Mouse (Mus musculus) left cerebral cortex, adult 2 months (tissue): ENCODE data around the gene Dglucy. TPM values are rescaled to one million over a fixed set of nuclear protein-coding genes. Genes with fewer than 3 reads are reported as not detected.

ENCODE experiments used
- DNase-seq, 2 experiments: peaks; one replicate each; pipeline ENCODE4 v3.0.0; 2021 to 2022; ENCODE audit warnings: low spot score in 2 of 2, mixed read lengths in 1 of 2; ENCODE audit errors: extremely low spot score in 1 of 2
- H3K27ac ChIP-seq: fragments of 200-600 bp; 2 replicates; pipeline ENCODE4 v1.8.1; 2022
- H3K4me3 ChIP-seq: fragments of 200-600 bp; 2 replicates; pipeline ENCODE4 v1.8.1; 2022
- CTCF ChIP-seq: fragments of 200-600 bp; IDR thresholded peaks from 2 replicates; pipeline ENCODE4 v1.8.1; 2022; ENCODE audit warnings: antibody characterized with exemption, mild to moderate bottlenecking, moderate library complexity
- intact Hi-C: fragments of 180-260 bp; cut with DNase I; formaldehyde crosslinking; loops from one replicate; pipeline ENCODE4 v1.15.1; 2025
- total RNA-seq, 2 experiments: library from RNA; stranded (reverse); gene quantifications; 2 replicates each; pipeline ENCODE4 v1.2.3; 2021

Gene Dglucy
- total RNA-seq, 2 experiments from 2014 or later, result 9.4 to 10.2 TPM

DNA sequence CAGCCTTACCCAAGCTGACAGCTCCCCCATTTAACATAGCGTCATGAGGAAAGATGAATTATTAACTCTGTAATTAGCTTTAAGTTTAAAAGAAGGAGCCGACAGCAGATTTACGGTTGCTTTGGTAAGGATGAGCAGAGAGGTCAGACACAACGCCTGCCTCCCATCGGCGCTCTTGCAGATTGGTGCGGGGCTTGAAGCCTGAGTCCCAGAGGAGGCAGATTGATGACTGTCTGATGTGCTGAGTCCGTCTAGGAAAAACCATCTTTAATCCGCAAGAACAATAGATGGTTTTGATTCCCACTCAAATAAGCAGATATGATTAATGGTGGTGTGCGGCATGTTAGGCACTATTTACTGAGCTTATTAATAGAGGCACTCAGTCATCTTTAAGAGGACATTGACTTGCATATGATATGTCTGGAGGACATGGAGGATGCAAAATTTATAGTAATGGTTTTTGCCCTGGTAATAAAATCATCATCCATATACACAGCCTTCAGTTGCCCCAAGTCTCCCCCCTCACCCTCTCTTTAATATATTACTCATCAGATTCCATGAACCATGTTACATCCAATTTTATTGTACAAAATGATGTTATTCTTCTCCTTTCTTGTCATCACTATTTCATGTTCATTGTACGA, 68.7 kb downstream of the Dglucy start:
- no peak for DNase-seq
- Histone ChIP-seq H3K27ac (no peak overlapping the region), H3K4me3 (no peak overlapping the region)
- intact Hi-C loops, result no loop called here
- TF ChIP-seq CTCF, result no peak

DNA sequence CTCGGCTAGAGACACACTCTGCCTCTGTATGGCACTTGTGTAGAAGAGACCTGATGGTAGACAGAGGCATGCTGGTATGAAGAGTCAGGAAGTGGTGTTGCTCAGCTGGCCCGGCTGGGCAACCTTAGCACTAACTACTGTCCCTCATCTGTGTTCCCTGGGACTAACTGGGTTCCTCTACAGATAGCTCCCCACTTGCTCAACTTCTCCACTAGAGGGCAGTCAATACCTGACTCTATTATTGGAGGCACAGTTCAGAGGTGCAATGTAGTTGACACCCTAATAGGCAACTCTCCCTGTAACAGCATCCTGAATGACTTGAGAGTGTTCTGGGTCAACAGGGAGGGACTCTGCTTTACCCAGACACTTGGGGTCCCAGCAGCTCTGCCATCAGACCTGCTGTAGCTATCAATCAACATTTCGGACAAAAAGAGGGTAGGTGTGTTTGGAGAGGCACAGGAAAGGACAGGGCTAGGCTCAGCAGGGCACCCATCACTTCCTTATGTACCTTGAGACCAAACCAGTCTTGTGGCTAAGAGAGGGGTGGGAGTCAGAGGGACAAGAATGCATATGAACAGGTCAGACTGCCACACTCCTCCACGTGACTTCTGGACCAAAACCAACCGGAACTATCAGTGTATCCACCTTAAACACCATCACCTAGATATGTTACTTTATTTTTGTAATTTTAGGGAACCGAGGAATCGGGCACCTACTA, 70.7 kb downstream of the Dglucy start:
- intact Hi-C loops, result loop anchor here (1.0 kb wide), 1 partner anchor 77 kb away; no protein-coding TSS in a partner anchor
- Histone ChIP-seq H3K27ac (no peak overlapping the region), H3K4me3 (no peak overlapping the region)
- peak; percentile 95 for TF ChIP-seq CTCF
- peak; percentile 27 to 41 for DNase-seq

GRCm38 (mm10) chr12:100852370-100852769, 73.5 kb downstream of the Dglucy start:
- Histone ChIP-seq H3K4me3 (no peak overlapping the region), H3K27ac (no peak overlapping the region)
- intact Hi-C loops, result no loop called here
- DNase-seq, result no peak
- no peak for TF ChIP-seq CTCF

DNA sequence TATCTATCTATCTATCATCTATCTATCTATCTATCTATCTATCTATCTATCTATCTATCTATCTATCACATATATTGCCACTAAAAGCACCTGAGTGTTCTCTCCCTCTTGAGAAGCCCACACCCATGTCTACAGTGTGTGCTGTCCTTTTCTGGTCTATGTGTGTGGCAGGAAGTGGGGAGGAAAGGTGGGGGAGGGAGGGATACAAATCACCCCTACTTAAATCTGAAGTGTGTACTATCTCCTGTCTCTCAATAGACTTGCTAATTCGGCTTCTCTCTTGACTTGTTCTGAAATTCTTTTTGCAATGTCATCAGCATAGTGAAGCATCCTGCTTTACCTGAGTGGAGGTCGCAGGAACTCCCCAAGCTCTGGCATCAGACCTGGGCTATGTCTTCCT, 77.5 kb downstream of the Dglucy start:
- no peak overlapping the region for H3K4me3 ChIP-seq
- intact Hi-C loops, result no loop called here
- no peak for DNase-seq
- no peak for TF ChIP-seq CTCF
- no peak overlapping the region for H3K27ac ChIP-seq

DNA sequence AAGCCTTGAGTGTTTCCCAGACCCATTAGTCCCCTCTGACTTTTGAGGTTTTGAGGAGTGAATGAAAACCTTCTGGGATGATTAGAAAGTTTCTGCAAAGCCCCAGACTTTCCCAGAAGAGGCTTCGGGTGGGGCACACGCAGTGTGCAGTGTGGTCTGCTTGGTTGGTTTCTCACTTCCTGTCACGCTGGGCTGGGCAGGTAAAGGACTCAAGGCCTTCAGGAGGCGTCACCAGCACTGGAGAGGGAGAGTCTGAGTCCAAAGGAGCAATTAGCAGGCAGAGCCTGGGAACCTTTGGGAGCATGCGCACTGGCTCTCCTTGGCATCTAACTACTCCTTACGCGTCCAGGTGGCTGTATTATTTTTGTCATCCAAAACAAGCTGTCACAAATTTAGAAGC, 78.9 kb downstream of the Dglucy start:
- no peak for DNase-seq
- Histone ChIP-seq H3K27ac (no peak overlapping the region), H3K4me3 (no peak overlapping the region)
- no peak for TF ChIP-seq CTCF
- intact Hi-C loops, result no loop called here

DNA sequence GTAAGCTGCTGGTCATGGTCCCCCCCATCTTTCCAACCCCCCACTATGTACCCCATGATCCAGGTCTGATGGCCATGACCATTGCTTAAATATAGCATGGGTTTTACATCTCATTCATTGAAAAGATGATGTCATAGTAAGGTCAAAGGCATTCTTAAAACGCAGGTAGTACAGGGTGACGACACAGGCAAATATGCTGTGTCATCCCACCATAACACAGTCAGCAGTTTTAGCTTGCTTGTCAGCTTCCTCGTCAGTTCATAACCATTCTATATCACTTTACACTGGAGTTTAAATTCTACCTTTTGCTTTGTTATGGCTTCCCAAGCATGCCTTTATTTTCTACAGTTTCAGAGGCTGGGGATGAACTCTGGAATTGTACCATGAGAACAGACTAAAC, 83.4 kb downstream of the Dglucy start:
- TF ChIP-seq CTCF, result no peak
- H3K27ac ChIP-seq, result no peak overlapping the region
- no peak for DNase-seq
- intact Hi-C loops, result no loop called here
- H3K4me3 ChIP-seq, result no peak overlapping the region

GRCm38 (mm10) chr12:100862856-100863446, 84.1 kb downstream of the Dglucy start:
- no peak overlapping the region for H3K27ac ChIP-seq
- DNase-seq, result no peak
- no peak for TF ChIP-seq CTCF
- no peak overlapping the region for H3K4me3 ChIP-seq
- intact Hi-C loops, result no loop called here

- Histone ChIP-seq H3K4me3 (no peak overlapping the region), H3K27ac (no peak overlapping the region)
- intact Hi-C loops, result no loop called here
- TF ChIP-seq CTCF, result no peak
- no peak for DNase-seq
Observed at GRCm38 (mm10) chr12:100865072-100865471, 86.2 kb downstream of the Dglucy start.

- TF ChIP-seq CTCF, result no peak
- intact Hi-C loops, result no loop called here
- H3K4me3 ChIP-seq, result no peak overlapping the region
- no peak for DNase-seq
- H3K27ac ChIP-seq, result no peak overlapping the region
Observed at GRCm38 (mm10) chr12:100865509-100866078, 86.7 kb downstream of the Dglucy start.

DNA sequence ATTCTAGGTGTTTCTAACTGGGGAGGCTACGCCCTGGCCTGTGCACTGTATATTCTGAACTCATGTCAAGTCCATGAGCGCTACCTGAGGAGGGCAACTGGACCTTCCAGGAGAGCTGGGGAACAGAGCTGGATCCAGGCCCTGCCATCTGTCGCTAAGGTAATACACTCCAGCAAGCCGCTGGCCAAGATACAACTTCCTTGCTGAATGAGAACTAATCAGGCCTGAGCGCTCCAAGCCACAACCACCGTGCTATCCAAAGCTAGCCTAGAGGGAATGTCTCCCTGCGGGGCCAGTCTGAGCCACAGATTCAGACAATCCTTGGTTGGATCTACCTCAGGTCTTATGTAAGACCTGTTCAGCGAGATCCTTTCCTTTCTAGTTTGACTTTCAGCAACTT, 88.2 kb downstream of the Dglucy start:
- Histone ChIP-seq H3K27ac (no peak overlapping the region), H3K4me3 (no peak overlapping the region)
- intact Hi-C loops, result no loop called here
- no peak for TF ChIP-seq CTCF
- no peak for DNase-seq

DNA sequence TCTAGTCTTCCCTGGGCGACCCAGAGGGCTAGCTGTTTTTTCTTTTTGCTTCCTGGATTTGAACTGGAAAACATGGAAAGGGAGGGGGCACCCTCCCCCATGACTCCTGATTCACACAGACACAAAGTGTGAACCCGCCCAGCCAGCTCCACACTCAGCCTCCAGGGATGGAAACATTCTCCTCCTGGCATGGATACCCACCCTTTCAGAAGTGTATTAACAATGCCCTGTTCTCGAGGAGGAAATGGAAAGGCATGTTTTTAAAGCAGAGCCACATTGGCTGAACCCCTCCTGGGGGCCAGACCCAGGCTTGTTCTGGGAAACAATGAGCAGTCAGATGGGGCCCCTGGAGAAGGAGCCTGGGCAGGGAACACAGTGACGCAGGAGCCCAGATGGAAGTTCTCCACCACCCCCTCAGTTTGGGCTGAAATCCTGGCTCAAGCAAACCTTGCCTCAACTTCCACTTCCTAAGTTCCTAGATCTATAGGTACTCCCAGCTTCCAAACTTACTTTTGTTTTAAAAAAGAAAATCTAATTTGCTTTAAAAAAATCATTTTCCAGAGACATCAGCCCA, 89.3 kb downstream of the Dglucy start:
- intact Hi-C loops, result no loop called here

GRCm38 (mm10) chr12:100871234-100871633, 92.4 kb downstream of the Dglucy start:
- TF ChIP-seq CTCF, result no peak
- intact Hi-C loops, result no loop called here
- Histone ChIP-seq H3K4me3 (no peak overlapping the region), H3K27ac (no peak overlapping the region)
- DNase-seq, result no peak

More for the DNA sequence above, 89.3 kb downstream of the Dglucy start:
- Histone ChIP-seq H3K27ac (peak overlapping the region; percentile 2; the same call in 1 of the 2 replicates), H3K4me3 (no peak overlapping the region)
- no peak for TF ChIP-seq CTCF
- peak in 1 of 2 experiments; percentile 40 for DNase-seq
